Mouse (Mus musculus): ENCODE results near the gene Atp11a.

DNA sequence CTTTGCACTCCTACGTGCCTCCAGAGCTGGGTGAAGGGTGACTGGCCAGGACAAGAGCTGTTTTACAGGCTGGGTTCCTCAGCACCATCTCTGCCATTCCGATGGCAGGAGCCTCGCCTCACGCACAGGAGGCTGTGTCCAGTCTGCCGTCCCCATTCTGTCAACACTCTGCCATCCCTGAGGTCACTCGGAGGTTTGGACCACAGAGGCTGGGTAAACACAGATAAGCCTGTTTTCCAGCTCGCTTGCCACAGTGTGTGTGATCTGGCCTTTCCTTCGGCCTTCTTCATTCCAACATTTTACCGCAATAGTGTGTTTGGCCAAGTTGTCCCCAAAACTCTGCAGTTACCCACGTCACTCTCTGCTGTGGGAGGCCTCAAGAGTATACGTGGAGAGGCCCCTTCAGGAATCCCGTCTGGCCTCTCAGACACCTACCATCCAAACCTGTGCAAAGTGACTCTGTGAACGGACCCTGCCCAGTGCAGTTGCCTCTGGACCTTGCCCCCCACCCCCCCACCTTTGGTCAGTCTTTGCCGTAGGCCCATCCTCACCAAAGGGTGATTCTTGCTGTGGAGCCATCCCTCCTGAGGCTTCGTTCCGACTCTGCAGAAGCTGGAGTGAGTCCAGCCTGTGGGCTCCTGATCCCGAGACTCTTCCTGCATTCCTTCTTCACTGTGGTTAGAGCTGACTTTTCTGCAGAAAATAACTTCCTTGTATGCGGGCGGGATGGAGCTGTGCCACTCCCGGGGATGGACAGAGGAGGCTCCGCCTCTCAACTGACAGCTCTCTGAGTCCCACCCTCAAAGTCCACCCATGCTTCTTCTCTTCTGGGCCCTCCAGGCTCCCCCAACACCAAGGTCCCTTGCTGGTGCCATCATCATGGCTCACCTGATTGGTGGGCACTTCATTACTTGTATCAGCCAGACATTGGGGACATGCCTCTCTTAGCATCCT, 126.5 kb downstream of the Atp11a start:
- no peak for TF ChIP-seq CTCF (IDR thresholded peaks at IDR 0.05; ENCODE audit: extremely low read depth, insufficient read length, insufficient replicate concordance, low read depth, low read length)
- no peak for TF ChIP-seq POLR2A (IDR thresholded peaks at IDR 0.05; ENCODE audit: low read depth, low read length)

All from small intestine, adult 2 months (tissue).